ENCODE assay signal across 15 mouse cellular contexts in genomic region chr2:31367186-31367585, GRCm38 (mm10). TPM values are rescaled to one million over a fixed set of nuclear protein-coding genes. Genes with fewer than 3 reads are reported as not detected.
"Had no signal": no experiment of that assay in that cellular context is flagged by ENCODE, and none has a peak within 500 bp of the region (broad histone marks: within the 10 kb centered on the region; RNA-seq: fewer than 3 reads in every experiment).

No protein-coding gene starts in this region.

- ATAC-seq: intestine, postnatal 0 days; liver, embryonic 12.5 days had no signal

- H3K9ac ChIP-seq: limb, embryonic 15.5 days; liver, embryonic 12.5 days; neural tube, embryonic 15.5 days; stomach, embryonic 15.5 days had no signal

- H3K9me3 ChIP-seq: limb, embryonic 15.5 days; neural tube, embryonic 15.5 days; stomach, embryonic 15.5 days had no signal

- H3K4me2 ChIP-seq: limb, embryonic 15.5 days; liver, embryonic 12.5 days; neural tube, embryonic 15.5 days; stomach, embryonic 15.5 days had no signal

- H3K27ac ChIP-seq: limb, embryonic 15.5 days; liver, embryonic 12.5 days; midbrain, embryonic 10.5 days; neural tube, embryonic 15.5 days; stomach, embryonic 15.5 days had no signal

- H3K27me3 ChIP-seq: limb, embryonic 15.5 days; neural tube, embryonic 15.5 days; stomach, embryonic 15.5 days had no signal

- H3K4me1 ChIP-seq: limb, embryonic 15.5 days; liver, embryonic 12.5 days; midbrain, embryonic 10.5 days; stomach, embryonic 15.5 days had no signal

- DNase-seq: kidney, adult 8-10 months; kidney, postnatal 25 days; midbrain, embryonic 14.5 days; right cerebral cortex, adult 18-20 months; right cerebral cortex, postnatal 4 days; thymus, adult 2 months; thymus, postnatal 36 days had no signal

- H3K36me3 ChIP-seq: limb, embryonic 15.5 days; liver, embryonic 12.5 days; midbrain, embryonic 10.5 days; neural tube, embryonic 15.5 days; stomach, embryonic 15.5 days had no signal

- H3K4me3 ChIP-seq: limb, embryonic 15.5 days; liver, embryonic 12.5 days; midbrain, embryonic 10.5 days; myocyte; neural tube, embryonic 15.5 days; stomach, embryonic 15.5 days had no signal

RNA-seq across cellular contexts. Expression of gene Hmcn2, which starts 53.0 kb away (rescaled TPM):
- polyA plus RNA-seq: limb, embryonic 11.5 days had no signal
